Mouse (Mus musculus) heart, postnatal 10 days (tissue): ENCODE measurements around the gene Sln. TPM values are rescaled to one million over a fixed set of nuclear protein-coding genes. Genes with fewer than 3 reads are reported as not detected.

Experiments
- DNase-seq, 2 experiments: peaks; one replicate each; pipeline ENCODE4 v3.0.0; 2021
- intact Hi-C: fragments of 180-260 bp; cut with DNase I; formaldehyde crosslinking; loops from one replicate; pipeline ENCODE4 v1.15.1; 2025
- total RNA-seq, 2 experiments: library from RNA; stranded (reverse); gene quantifications; 2 replicates each; pipeline ENCODE4 v1.2.3; 2021

Sln gene
- total RNA-seq, 2 experiments from 2014 or later, result 22.6 to 50.2 TPM

DNA sequence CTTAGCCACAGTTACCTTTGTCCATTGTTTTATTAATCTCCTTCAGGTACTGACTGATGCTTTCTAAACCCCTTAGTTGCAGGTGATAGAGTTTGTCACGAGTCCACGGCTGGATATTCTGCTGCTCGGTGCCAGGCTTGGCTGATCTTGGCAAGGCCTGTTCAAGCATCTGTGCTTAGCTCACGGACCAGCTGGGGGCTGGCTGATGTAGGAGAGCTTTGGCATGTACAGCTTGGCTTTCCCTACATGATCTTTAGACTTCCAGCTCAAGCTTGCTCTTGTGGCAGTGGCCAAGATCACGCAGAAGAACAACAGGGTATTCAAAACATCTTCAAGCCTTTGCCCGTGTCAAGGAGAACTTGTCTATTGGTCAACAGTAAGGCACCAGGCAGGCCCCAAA is 49.9 kb downstream of the Sln start:
- DNase-seq, result no peak
- intact Hi-C loops, result loop anchor here (10.0 kb wide), 2 partner anchors 85 to 215 kb away; no protein-coding TSS in a partner anchor

DNA sequence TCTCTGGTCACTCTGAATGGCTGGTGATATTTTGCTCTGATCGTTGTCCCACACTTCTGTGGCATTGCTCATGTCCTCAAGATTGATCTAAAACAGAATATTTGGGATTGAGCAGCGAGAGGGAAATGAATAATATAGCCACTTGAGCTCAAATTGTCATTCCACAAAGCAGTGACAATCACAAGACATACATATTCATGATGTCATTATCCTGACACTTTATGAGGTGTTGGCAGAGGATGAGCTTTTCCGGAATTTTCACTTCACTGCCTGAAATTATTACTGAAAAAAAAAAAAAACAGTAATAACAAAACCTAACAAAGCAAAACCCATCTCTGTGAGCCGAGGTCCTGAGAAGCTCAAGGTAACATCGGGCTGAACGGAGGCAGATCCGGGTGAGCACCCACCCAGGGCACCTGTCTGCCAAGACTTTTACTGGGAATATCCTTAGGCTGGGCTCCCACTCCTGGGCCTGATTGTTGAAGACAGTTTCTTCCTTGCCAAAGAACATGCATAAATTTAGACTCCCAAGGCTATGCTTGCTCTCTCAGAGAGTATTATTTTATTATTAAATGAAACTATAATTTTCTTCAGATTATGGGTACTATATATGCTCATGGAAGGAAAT is 53.4 kb downstream of the Sln start:
- intact Hi-C loops, result no loop called here

More for the DNA sequence above, 53.4 kb downstream of the Sln start:
- no peak for DNase-seq

Other genes with a start within 250 kb of the Sln start
- 100 to 1,000 TPM; 302 to 307 TPM for gene Acat1, start 239.8 kb upstream of the Sln start, total RNA-seq
- 10 to 100 TPM; 46.1 to 49.2 TPM for gene Cul5, start 180.2 kb upstream of the Sln start, total RNA-seq
- under 1 TPM; 0.07 to 0.12 TPM for gene Rab39, start 143.9 kb upstream of the Sln start, total RNA-seq
- under 1 TPM in 1 of 2 experiments, not detected in 1; 0.29 TPM for gene Slc35f2, start 78.6 kb upstream of the Sln start, total RNA-seq
- gene Elmod1, start 125.1 kb downstream of the Sln start, total RNA-seq, result under 1 TPM in 1 of 2 experiments, not detected in 1; 0.41 TPM
- under 1 TPM; 0.22 to 0.32 TPM for gene Tnfaip8l3, start 218.2 kb downstream of the Sln start, total RNA-seq